Mouse (Mus musculus): ENCODE data around the gene Fry. TPM values are rescaled to one million over a fixed set of nuclear protein-coding genes. Genes with fewer than 3 reads are reported as not detected.

Fry gene
- total RNA-seq, 2 experiments from 2014 or later, result 52.2 to 74.5 TPM

DNA sequence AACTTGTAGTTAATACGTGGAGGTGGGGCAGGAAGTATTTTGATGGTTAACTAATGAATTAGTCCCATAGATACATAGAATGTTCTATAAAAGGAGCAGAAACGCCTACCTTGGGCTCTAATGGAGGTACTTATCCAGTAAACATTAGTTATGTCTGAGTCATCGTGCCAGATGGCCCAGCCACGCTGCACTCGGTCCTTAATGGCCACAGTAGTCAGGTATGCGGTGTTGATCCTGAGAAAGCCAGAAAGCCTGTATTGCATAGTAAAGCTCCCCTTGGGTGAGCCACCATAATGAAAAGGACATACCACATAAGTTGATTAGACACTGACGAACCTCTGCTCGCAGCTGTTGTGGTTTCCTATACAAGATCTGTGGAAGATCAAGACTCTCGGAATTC, 7.5 kb downstream of the Fry start:
- no peak for ATAC-seq (ENCODE audit: poor library complexity, severe bottlenecking)

DNA sequence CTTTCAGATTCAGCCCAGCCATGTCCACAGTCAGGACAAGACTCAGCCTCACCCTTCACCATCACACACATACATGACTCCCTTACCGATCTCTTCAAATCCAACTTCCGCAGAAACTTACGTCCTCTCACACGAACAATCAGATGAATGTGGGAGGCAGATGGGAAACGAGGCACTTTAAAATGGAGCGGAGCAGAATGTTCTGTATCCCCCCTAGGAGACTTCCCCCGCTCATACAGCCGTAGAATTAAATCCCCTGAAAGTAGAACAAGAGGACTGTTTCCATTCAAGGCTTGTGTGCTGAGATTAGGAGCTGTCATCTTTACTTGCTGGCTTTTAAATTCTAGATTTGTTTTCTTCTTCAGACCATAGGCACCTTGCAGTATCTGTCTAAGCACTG, 10.0 kb downstream of the Fry start:
- 0 out of 2 replicates have a peak, but pooled peaks have one; percentile 40 for ATAC-seq (ENCODE audit: poor library complexity, severe bottlenecking)

DNA sequence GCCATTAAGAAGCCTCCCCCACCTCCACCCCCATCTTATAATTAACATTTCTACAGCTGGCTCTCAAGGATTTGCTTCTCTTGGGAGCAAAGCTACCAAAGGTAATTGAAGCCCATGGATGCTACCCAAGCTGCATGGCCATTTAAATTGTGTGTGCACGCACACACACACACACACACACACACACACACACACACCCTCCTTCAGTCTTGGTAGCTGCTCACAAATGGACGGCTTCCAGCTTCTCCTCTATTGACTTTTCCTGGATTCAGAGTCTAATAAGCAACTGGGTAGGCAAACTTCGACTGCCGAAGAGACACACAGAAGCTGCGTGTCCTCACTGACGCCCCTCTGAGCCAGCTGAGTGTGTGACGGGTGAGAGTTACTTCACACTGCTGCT, 11.7 kb downstream of the Fry start:
- ATAC-seq (ENCODE audit: poor library complexity, severe bottlenecking), result no peak

DNA sequence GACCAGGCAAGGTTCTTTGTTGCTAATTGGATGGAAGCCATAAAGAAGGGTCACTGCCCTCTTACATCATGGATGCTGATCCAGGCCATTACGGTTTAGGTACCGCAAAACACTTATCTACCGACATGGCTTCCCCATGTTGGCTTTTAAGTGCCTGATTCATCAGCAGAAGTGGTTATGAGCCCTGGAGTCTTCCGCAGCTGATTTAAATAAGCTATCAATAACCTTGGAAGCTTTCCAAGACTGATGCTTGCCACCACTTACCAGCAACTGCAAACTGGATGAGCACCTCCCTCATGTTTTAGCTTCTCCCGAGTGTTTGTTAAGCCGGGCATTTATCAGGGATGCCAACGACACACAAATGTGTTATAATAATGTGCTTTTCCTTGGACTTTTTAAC, 12.7 kb downstream of the Fry start:
- no peak for ATAC-seq (ENCODE audit: poor library complexity, severe bottlenecking)

DNA sequence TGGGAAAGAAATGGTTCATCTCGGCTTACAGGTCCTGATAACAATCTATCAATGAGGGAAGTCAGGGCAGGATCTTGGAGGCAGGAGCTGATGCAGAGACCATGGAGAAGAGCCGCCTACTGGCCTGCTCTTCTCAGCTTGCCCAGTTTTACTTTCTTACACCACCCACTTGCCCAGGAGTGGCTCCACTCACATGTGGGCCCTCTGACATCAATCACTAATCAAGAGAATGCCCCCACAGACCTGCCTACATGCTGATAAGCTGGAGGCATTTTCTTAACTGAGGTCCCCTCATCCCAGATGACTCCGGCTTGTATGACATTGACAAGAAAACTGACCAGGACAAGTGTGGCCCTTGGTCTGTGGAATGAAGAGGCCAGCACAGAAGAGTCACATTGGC, 16.2 kb downstream of the Fry start:
- ATAC-seq (ENCODE audit: poor library complexity, severe bottlenecking), result no peak

DNA sequence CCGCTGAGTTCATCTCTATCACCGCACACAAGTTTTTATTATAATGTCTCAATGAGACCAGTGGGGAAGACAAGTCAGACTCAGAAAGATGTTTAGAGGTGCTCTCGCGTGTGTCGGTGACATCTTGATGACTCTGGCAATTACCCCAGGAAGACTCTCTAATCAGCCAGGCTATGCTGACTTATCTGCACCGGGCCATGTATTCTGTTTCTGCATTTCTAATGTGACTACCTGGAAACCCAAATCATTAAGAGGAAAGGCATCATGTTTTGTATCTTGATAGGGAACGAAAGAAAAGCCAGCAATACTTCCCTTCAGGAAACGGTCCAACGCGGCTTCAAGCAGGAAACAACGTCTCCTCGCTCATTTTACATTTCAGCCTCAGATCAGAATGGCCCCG, 17.1 kb downstream of the Fry start:
- ATAC-seq (ENCODE audit: poor library complexity, severe bottlenecking), result no peak

DNA sequence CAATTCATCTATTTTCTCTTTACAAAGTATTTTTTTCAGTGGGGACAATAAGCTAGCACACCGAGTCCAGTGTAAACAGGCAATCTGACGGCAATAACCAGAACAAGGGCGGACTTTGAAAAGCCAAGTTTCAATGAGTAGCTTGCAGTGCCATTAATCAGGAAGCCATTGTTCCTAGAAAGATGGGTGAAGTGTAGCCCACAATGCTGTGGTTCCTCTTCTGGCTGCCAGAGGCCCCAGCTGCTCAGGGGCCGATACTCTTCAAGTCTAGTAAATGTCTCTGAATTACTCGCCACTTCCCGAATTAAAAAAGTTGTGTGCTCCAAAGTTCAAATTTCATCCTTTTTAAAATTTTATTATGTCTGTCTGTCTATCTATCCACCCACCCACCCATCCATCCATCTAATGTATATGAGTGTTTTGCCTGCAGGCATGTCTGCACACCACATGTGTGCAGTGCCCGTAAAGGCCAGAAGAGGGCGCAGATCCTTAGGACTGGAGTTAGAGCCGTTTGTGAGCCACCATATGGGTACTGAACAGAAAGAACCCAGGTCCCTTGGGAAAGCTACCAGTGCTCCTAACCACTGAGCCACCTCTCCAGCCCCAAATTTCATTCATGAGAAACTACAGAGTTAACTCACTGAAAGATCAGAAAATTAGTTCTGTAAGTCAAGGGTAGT, 19.5 kb downstream of the Fry start:
- peak; percentile 74 for ATAC-seq (ENCODE audit: poor library complexity, severe bottlenecking)

DNA sequence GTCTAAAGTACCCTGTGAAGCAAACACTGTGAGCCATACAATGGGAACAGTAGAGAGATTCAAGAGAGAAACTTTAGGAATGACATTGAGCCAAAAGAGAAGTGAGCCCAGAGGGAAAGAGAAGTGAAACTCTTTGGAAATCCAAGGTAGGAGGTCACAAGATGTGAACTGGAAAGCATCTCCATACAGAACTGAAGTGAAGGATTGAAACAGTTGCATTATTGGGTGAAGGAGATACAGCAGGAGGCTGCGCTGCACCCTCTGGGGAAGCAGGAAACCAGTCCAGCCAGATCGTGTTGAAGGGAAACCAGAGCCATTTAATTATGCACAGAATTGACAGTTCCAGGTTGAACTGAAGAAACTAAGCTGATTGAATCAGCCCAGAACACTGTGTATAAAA, 22.1 kb downstream of the Fry start:
- peak; percentile 78 for ATAC-seq (ENCODE audit: poor library complexity, severe bottlenecking)

DNA sequence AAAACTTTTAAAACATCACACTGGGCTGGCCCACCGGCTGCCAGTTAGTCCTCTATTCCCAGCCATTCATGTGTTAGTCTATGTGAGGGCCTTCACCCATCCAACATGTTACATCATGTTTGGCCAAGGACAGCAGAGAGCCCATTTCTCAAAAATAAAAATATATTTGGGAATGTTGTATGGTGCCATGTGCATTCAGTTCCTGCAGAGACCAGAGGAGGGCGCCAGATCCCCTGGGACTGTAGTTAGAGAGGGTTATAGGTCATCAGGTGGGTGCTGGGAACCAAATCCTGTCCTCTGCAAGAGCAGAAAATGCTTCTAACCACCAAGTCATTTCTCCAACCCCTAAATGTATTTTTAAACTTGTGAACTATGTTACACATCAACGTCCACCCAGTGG, 27.5 kb downstream of the Fry start:
- ATAC-seq (ENCODE audit: poor library complexity, severe bottlenecking), result no peak

DNA sequence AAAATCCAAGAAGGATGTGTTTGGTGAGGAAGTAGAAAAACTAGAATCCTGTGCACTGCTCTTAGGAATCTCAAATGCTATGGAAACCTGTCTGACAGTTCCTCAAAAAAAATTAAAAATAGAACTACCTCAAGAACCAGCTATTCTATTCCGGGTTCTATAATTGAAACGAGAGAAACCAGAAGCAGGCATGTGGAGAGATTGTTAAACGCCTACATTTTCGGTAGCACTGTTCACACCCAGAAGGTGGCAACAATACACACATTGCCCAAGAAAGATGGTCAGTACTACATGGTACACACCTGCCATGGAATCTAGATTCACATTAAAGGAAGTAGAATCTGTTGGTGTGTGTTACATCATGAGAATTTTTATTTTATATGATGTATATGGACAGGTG, 28.2 kb downstream of the Fry start:
- ATAC-seq (ENCODE audit: poor library complexity, severe bottlenecking), result no peak

DNA sequence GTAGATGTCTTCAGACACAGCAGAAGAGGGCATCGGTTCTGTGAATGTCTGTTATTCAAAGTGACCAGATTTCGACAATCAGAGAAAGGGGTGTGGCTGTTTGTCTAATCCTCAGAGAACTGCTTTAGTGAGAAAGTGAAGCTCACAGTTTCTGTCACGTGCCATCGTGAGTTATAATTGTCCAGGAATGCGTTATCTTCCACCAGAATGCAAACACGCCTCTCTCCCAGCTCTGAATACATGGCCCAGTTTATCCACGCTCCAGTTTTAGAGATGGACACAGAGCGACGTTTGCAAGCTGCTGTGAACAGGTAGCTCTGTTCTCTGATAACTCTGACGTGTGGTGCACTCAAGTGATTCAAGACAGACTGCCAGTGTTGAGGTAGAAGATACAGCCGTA, 31.3 kb downstream of the Fry start:
- no peak for ATAC-seq (ENCODE audit: poor library complexity, severe bottlenecking)

DNA sequence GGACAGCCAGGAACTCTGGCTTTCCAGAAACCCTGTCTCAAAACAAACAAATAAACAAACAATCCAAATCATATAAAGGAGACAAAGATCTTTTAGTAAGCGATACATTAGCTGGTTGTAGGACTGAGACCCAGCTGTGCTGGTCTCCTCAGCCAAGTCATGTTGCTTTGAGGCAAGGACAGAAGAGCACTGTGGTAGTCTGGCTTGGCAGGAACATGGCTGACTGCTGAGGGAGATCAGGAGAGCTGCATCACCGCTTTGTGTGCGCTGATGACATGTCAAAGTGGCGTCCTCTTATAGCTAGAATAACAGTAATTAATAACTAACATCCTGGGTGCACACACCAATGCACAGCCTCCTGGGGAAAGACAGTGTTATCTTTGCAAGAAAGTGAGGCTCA, 32.5 kb downstream of the Fry start:
- ATAC-seq (ENCODE audit: poor library complexity, severe bottlenecking), result no peak

DNA sequence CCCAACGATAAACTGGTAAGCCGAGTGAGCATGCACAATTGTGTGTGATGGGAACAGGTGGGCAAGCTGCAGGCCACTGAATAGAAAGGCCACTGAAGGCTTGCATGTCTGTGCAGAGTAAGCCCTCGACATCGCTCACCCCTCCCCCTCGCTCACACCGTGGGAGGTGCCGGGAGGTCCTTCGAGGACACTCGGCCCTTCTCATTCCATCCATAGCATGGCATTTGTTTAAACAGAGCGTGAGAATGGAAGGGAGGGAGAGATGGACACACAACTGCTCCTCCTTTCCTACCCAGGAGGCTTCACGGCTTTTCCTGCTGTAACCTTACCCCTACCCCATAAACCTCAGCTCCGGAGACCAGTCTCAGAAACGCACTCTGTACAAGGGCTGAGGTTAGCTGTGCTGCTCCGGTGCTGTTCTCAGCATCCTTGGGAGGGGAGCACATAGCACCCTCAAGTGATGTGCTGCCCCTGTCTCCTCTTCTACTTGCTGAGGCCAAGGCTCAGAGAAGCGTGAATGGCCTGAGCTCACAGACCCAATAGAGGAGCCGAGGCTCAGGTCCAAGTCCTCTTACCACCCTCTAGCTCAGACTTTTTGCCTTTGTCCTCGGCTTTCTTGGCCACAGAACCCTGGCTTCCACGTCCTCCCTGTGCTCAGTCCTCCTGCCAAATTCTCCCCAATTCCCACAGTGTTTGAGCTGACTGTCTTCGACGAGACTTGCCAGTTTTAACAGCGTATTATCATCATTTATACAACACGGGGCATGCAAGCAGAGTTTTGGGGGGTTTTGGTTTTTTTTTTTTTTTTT, 33.8 kb downstream of the Fry start:
- no peak for ATAC-seq (ENCODE audit: poor library complexity, severe bottlenecking)

DNA sequence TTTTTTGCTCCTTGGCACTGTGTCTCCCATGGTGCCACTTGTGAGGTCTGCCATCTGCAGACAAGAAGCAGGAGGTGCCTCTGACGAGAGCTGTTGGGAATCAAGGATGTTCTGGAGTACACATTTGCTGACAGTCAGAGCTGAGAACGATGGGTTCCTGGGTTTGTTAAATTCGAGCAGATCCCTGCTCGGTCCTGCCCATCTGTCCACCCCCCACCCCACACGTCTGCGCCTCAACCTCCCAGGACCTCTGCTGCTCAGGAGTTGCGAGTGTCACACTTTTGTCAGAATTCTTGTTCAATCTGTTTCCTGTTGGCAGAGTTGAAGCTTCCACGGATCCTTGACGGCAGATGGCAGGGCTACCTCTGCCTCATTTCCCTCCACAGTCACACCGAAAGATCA, 34.4 kb downstream of the Fry start:
- ATAC-seq (ENCODE audit: poor library complexity, severe bottlenecking), result no peak

DNA sequence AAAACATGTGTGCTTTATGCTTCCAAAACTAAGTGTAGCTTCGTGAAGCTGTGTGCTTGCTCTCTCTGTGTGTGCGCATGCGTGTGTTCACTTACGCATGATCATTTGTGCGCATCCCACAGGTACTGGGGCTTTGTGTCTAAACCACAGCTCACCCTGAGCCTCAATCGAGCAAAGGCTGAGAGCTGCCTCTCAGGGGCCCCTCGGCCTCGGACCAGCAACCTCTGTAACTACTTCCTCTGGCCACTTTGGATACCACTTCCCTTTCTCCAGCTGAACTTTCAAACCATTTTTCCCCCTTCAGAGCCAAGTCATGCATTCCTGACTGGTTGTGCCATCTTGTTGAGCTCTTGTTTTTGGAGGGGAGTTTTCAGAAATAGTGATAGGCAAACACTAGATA, 36.9 kb downstream of the Fry start:
- peak; percentile 73 for ATAC-seq (ENCODE audit: poor library complexity, severe bottlenecking)

DNA sequence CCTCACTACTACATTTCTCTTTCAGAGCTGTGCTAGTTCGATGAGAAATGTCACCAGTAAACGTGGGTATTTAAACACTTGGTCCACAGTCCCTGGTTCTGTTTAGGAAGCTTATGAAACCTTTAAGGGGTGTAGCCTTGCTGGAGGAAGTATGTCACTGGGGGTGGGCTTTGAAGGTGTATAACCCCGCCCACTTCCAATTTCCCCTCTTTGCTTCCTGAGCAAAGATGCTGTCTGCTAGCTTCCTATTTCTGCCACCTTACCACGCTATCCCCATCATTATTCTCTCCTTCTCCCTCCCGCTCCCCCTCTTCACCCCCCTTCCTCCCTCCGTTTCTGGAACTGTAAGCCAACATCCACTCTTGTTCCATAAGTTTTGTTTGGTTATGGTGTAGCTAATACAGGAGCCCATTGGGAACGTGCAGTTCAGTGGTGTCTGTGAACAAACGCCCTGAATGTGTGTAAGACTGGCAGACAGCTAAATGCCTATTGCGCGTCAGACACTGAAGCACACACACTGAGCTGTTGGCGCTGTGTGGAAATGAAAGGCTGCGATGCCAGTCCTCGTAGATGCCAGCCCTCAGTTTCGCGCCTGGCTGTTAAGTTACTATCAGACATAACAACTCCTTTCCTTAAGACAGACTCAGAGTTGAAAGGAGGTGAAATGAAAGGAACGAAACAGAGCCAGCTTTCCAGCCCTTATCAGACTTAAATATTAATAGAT, 37.8 kb downstream of the Fry start:
- peak; percentile 70 for ATAC-seq (ENCODE audit: poor library complexity, severe bottlenecking)

DNA sequence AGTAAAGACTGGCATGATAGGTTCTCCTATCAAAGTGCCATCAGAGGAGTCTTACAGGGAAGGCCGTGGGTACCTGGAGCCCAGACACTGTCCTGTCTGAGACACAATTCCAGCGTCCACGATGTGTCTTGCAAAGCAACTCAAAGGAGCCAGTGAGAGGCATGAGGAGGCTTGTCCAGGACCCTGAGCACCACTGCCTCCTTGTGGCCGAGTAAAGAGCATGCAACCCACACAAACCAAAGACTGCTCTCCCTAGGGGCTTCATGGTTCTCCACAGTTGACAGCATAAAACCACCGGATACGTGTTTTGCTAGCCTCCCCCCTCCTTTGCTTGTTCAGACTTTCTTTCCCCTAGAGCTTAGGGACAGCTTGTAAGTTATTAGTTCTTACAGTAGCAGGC, 39.2 kb downstream of the Fry start:
- ATAC-seq (ENCODE audit: poor library complexity, severe bottlenecking), result peak; percentile 66

DNA sequence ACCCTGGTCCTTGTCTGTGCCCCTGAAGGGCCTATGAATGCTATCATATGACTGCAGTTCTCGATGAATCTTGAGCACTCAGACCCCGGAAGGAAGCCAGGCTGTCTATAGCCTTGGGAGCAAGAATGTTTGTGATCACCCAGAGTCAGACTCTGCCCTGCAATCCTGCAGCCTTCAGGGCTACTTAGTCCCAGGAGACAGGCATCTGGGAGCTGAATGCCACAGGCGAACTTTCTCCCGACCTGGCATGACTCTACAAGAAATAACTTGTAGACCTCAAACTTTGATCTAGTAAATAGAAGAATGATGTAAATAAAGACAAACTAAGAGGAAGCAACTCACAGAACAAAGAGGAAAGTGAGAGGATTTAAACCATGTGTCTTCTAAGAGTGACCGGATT, 40.7 kb downstream of the Fry start:
- no peak for ATAC-seq (ENCODE audit: poor library complexity, severe bottlenecking)

DNA sequence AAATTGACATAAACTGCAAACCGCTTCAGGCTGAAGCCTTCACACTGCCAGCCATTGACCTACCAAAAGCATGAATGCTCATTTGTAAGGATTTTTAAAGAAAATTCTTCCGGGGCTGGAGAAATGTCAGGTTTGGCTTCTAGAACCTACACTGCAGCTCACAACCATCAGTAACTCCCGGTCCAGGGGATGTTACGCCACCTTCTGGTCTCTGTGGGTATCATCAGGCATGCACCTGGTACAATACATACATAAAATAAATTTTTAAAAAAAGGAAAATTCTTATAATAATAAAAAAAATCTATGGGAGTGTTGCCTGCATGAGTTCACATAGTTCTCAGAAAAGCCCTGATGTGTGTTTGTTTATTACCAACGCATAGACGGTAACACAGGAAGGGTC, 42.7 kb downstream of the Fry start:
- no peak for ATAC-seq (ENCODE audit: poor library complexity, severe bottlenecking)

DNA sequence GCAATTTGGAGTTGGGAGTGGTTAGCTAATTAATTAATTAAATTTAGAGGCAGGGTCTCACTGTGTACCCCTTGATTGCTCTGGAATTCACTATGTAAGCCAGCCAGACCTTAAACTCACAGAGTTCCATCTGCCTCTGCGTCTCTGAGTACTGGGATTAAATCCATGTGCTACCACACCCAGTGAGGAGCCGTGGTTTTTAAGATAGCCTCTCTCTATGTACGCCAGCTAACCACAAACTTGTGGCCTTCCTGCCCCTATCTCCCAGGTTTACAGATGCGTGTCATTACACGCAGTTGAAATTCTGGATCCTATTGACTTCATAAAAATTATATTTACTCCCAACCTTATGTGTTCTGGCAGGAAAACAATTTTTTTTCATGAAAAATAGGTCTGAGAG, 43.5 kb downstream of the Fry start:
- no peak for ATAC-seq (ENCODE audit: poor library complexity, severe bottlenecking)

DNA sequence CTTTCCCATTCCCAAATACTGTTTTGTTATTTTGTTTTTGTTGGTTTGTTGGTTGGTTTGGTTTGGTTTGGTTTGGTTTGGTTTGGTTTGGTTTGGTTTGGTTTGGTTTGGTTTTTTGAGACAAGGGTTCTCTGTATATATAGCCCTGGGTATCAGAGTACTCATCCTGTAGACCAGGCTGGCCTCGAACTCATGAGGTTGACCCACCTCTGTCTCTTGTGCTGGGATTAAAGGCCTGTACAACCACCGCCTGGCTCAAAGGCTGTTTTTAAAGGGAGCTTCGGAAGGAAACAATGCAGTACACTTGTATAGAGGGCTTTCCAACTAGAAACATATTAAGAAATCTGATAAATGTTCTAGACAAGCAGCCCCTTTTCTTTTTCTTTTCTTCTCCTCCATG, 46.2 kb downstream of the Fry start:
- no peak for ATAC-seq (ENCODE audit: poor library complexity, severe bottlenecking)

DNA sequence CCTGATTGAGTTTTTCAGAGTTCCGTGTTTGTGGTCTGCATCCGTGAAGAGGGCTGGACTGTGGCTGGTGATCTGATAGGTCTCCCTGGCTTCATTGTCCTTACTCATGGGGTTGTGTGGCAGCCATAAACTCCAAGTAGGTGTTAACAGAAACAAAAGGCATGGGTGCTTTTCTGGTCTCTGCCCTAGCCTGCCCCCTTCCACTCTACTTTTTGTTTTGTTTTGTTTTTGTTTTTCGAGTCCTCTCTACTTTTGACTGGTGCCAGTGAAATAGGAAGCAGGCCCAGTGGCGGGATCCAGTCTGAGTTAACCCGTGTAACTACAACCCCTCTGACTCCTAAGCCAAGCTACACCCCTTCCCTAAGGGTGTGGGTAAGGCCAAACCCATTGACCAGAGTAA, 48.4 kb downstream of the Fry start:
- no peak for ATAC-seq (ENCODE audit: poor library complexity, severe bottlenecking)

All from megakaryocyte, adult 5-6 weeks (primary cell).